In genomic region chr14:78537551-78537950, GRCm38 (mm10) we compare ENCODE assay signal across 8 mouse cellular contexts. TPM values are rescaled to one million over a fixed set of nuclear protein-coding genes. Genes with fewer than 3 reads are reported as not detected.
A peak's percentile ranks its signal among the peaks of the same experiment; 100 is the strongest.
DNase-seq lines count a peak whose midpoint lies in the region; ATAC-seq and TF ChIP-seq lines count a peak whose summit lies in the region.

No protein-coding gene starts in this region.

- H3K9ac ChIP-seq in CH12.LX (ENCODE audit: insufficient read depth, low read depth): no peak overlapping the region
- H3K9ac ChIP-seq in forebrain, embryonic 11.5 days (ENCODE audit: low read length): peak overlapping the region; percentile 91; the same call in 1 of the 2 replicates

- DNase-seq in cerebellum, adult 11 months: peak; percentile 26
- no peak for DNase-seq in CH12.LX (ENCODE audit: extremely low read depth)
- DNase-seq in forebrain, embryonic 11.5 days (ENCODE audit: low spot score): no peak
- DNase-seq in layer of hippocampus, adult 18-20 months (ENCODE audit: low spot score in 2 of 2): peak; percentile 40 to 69
- DNase-seq in testis, postnatal 14 days (ENCODE audit: low spot score): peak; percentile 24
- no peak for DNase-seq in gastrocnemius, postnatal 25 days

- no peak for TF ChIP-seq CTCF in CH12.LX (conservative IDR thresholded peaks at IDR 0.05 in 1 of 2, IDR thresholded peaks at IDR 0.05 in 1 of 2; ENCODE audit: low read depth in 2 of 2, low read length in 2 of 2)

- dilution Hi-C loops in CH12.LX (cut with MboI; ENCODE audit: extremely low pct_ligation_motif_present, extremely low pct_unique_long_range_greater_than_20kb, low sequenced_read_pairs): no loop called here

- in situ Hi-C loops in CH12.LX (cut with MboI; ENCODE audit: low pct_ligation_motif_present, low pct_unique_long_range_greater_than_20kb, low sequenced_read_pairs): no loop called here

- peak overlapping the region; percentile 10; the same call in 1 of the 2 replicates for H3K4me2 ChIP-seq in CH12.LX (ENCODE audit: insufficient read depth, low read depth, poor library complexity, severe bottlenecking)
- peak overlapping the region; percentile 78 for H3K4me2 ChIP-seq in forebrain, embryonic 11.5 days (ENCODE audit: low read depth, low read length, severe bottlenecking)

- H3K9me3 ChIP-seq in CH12.LX (replicated peaks; ENCODE audit: low read length): peaks cover 2% of the 10 kb centered on the region
- no peaks in the 10 kb centered on the region for H3K9me3 ChIP-seq in forebrain, embryonic 11.5 days (ENCODE audit: control insufficient read depth, low read length)

- H3K27ac ChIP-seq in CH12.LX (ENCODE audit: insufficient read depth, low read depth): no peak overlapping the region
- no peak overlapping the region; the same call in 1 of the 2 replicates for H3K27ac ChIP-seq in forebrain, embryonic 11.5 days (ENCODE audit: low read depth, low read length)

- H3K36me3 ChIP-seq in CH12.LX (replicated peaks in 1 of 2; ENCODE audit: control insufficient read depth in 1 of 2, insufficient read depth in 1 of 2, low read length in 1 of 2): peaks cover 0 to 4% of the 10 kb centered on the region in 2 experiments
- no peaks in the 10 kb centered on the region for H3K36me3 ChIP-seq in forebrain, embryonic 11.5 days (ENCODE audit: control insufficient read depth, insufficient read depth, low read length)

- H3K79me2 ChIP-seq in CH12.LX (replicated peaks; ENCODE audit: control insufficient read depth, extremely low read depth, insufficient read depth, poor library complexity, severe bottlenecking): peaks cover 2% of the 10 kb centered on the region; the same call in 1 of the 2 replicates

- WGBS in forebrain, embryonic 11.5 days: 27% methylated on average over 6 of the region's 6 CpGs

- ATAC-seq in cerebellum, adult (ENCODE audit: insufficient number of reproducible peaks, low FRiP score, low TSS enrichment): no peak
- no peak for ATAC-seq in forebrain, embryonic 11.5 days (replicated peaks; ENCODE audit: low FRiP score)
- ATAC-seq in megakaryocyte-erythroid progenitor cell, adult 5-6 weeks (replicated peaks; ENCODE audit: low FRiP score, low TSS enrichment, poor library complexity, severe bottlenecking): peak; percentile 5; the same call in 1 of the 2 replicates

- H3K4me1 ChIP-seq in CH12.LX (ENCODE audit: control insufficient read depth in 1 of 2, insufficient read depth in 2 of 2): peaks cover 0 to 10% of the 10 kb centered on the region in 2 experiments; a peak in 2 of 4 replicates
- H3K4me1 ChIP-seq in forebrain, embryonic 11.5 days (replicated peaks; ENCODE audit: control insufficient read depth, insufficient read depth, low read length): peaks cover 3% of the 10 kb centered on the region

- H3K4me3 ChIP-seq in CH12.LX (replicated peaks in 1 of 3; ENCODE audit: low read depth in 2 of 3, low read length in 2 of 3, poor library complexity in 1 of 3): peak overlapping the region in 1 of 3 experiments; percentile 78
- H3K4me3 ChIP-seq in forebrain, embryonic 11.5 days (ENCODE audit: low read depth, low read length): peak overlapping the region; percentile 83; the same call in 1 of the 2 replicates

- TF ChIP-seq RAD21 in CH12.LX (IDR thresholded peaks at IDR 0.05; ENCODE audit: low read depth, low read length): no peak

- TF ChIP-seq POLR2A in CH12.LX (IDR thresholded peaks at IDR 0.05; ENCODE audit: low read depth, low read length): no peak

- TF ChIP-seq EP300 in CH12.LX (IDR thresholded peaks at IDR 0.05; ENCODE audit: low read length): no peak

- H3K27me3 ChIP-seq in CH12.LX (replicated peaks): no peaks in the 10 kb centered on the region
- no peaks in the 10 kb centered on the region for H3K27me3 ChIP-seq in forebrain, embryonic 11.5 days (ENCODE audit: control insufficient read depth, insufficient read depth, low read length)

TF ChIP-seq in CH12.LX, 34 proteins besides CTCF, POLR2A, EP300 and RAD21:
- TF ChIP-seq IRF4 (IDR thresholded peaks at IDR 0.05; ENCODE audit: low read depth, low read length) (no peak), MAZ (IDR thresholded peaks at IDR 0.05; ENCODE audit: low read depth, low read length) (no peak), USF1 (IDR thresholded peaks at IDR 0.05; ENCODE audit: low read depth, low read length) (no peak), UBTF (IDR thresholded peaks at IDR 0.05; ENCODE audit: low read depth, low read length) (no peak), KAT2A (IDR thresholded peaks at IDR 0.05; ENCODE audit: insufficient replicate concordance, low read length) (no peak), USF2 (conservative IDR thresholded peaks at IDR 0.05; ENCODE audit: low read depth, low read length) (no peak), CHD1 (IDR thresholded peaks at IDR 0.05; ENCODE audit: low read depth, low read length) (no peak), NELFE (IDR thresholded peaks at IDR 0.05; ENCODE audit: low read depth, low read length) (no peak), RCOR1 (conservative IDR thresholded peaks at IDR 0.05; ENCODE audit: low read depth, low read length) (no peak), CHD2 (IDR thresholded peaks at IDR 0.05; ENCODE audit: low read length) (no peak), TBP (conservative IDR thresholded peaks at IDR 0.05; ENCODE audit: low read depth, low read length) (no peak), PAX5 (IDR thresholded peaks at IDR 0.05; ENCODE audit: low read length) (no peak), BHLHE40 (IDR thresholded peaks at IDR 0.05; ENCODE audit: low read depth, low read length) (no peak), MAX (IDR thresholded peaks at IDR 0.05; ENCODE audit: low read length) (no peak), SIN3A (IDR thresholded peaks at IDR 0.05; ENCODE audit: low read length) (no peak)

RNA-seq across cellular contexts. Expression of gene Akap11, which starts 0.9 kb away (rescaled TPM):
- total RNA-seq in CH12.LX (2012; rRNA removed) (10.9 and 11.7 TPM in 2 replicates), CH12.LX (2014; rRNA removed) (17.5 and 20.1 TPM in 2 replicates)
- polyA plus RNA-seq in CH12.LX (2012; ENCODE audit: insufficient read length, low read depth): 12.0 and 14.3 TPM in 2 replicates
- polyA plus RNA-seq in forebrain, embryonic 11.5 days (2014; fragmentation: Nextera tagmentation; extraction: Ambion mirVana): 18.3 and 19.5 TPM in 2 replicates
- 100 to 1,000 TPM; 183 to 188 TPM for total RNA-seq in layer of hippocampus, adult 18-20 months (2021)
- 26.5 and 29.7 TPM in 2 replicates for total RNA-seq in megakaryocyte-erythroid progenitor cell, adult 5-6 weeks (2014; fragmentation: Nextera tagmentation)
- total RNA-seq in megakaryocyte-erythroid progenitor cell, adult 5-6 weeks (2017): 40.8 and 65.8 TPM in 2 replicates
- total RNA-seq in gastrocnemius, postnatal 25 days (2021): 10 to 100 TPM in 1 of 2 experiments, 1 to 10 TPM in 1; 10.0 to 15.6 TPM

Comparison
In these comparisons a context has a peak if more than half of its experiments do, and no peak if none do; other contexts are left out.
1. DNase-seq: peak in cerebellum, adult 11 months (single experiment), layer of hippocampus, adult 18-20 months (2 of 2) and testis, postnatal 14 days (single experiment); none in CH12.LX (single experiment), forebrain, embryonic 11.5 days (single experiment) and gastrocnemius, postnatal 25 days (single experiment).